In the genomic region with DNA sequence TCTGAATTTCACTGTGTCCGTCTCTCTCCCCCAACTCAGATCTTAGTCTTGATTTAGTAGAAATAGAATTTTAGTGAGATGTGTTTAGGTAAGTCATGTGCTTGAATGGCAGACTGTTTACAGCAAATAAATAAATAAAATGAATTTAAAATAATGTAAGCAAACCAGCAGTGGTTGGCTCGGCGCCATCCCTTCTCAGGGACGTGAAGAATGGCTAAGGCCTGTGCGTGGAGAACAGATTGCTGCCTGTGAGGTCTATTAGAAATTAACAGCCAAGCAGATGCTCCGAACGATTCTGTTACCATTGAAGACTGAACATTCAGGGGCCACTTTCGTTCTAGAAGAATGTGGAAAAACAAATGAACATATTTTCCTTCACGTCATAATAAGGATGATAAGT, we compare ENCODE assay signal across 18 mouse cellular contexts.
"Had no signal": no experiment of that assay in that cellular context is flagged by ENCODE, and none has a peak within 500 bp of the region (broad histone marks: within the 10 kb centered on the region; RNA-seq: fewer than 3 reads in every experiment).

No protein-coding gene starts in this region.

- ATAC-seq: inflammation-experienced regulatory T-cells, adult 6 months; intestine, embryonic 16.5 days; lung, postnatal 0 days; midbrain, embryonic 13.5 days had no signal

- H3K36me3 ChIP-seq: liver, embryonic 13.5 days; midbrain, embryonic 10.5 days; midbrain, embryonic 13.5 days; neural tube, embryonic 12.5 days; neural tube, embryonic 15.5 days; stomach, embryonic 15.5 days had no signal

- H3K9ac ChIP-seq: liver, embryonic 13.5 days; midbrain, embryonic 13.5 days; neural tube, embryonic 12.5 days; neural tube, embryonic 15.5 days; stomach, embryonic 15.5 days had no signal

- H3K27me3 ChIP-seq: liver, embryonic 13.5 days; midbrain, embryonic 13.5 days; neural tube, embryonic 12.5 days; neural tube, embryonic 15.5 days; stomach, embryonic 15.5 days had no signal

- H3K4me3 ChIP-seq: liver, embryonic 13.5 days; megakaryocyte, embryonic 14.5 days; midbrain, embryonic 10.5 days; midbrain, embryonic 13.5 days; neural tube, embryonic 12.5 days; neural tube, embryonic 15.5 days; stomach, embryonic 15.5 days had no signal

- H3K9me3 ChIP-seq: liver, embryonic 13.5 days; midbrain, embryonic 10.5 days; midbrain, embryonic 13.5 days; neural tube, embryonic 12.5 days; neural tube, embryonic 15.5 days; stomach, embryonic 15.5 days had no signal

- DNase-seq: kidney, adult 18-20 months; kidney, adult 9 months; kidney, postnatal 14 days; kidney, postnatal 4 days; liver, embryonic 13.5 days; lung, adult 2 months; lung, postnatal 36 days; spleen, adult 18-20 months; thymus, postnatal 25 days had no signal

- H3K4me1 ChIP-seq: liver, embryonic 13.5 days; neural tube, embryonic 12.5 days; stomach, embryonic 15.5 days had no signal

- H3K4me2 ChIP-seq: liver, embryonic 13.5 days; midbrain, embryonic 13.5 days; neural tube, embryonic 12.5 days; neural tube, embryonic 15.5 days; stomach, embryonic 15.5 days had no signal

- H3K27ac ChIP-seq: liver, embryonic 13.5 days; midbrain, embryonic 10.5 days; midbrain, embryonic 13.5 days; neural tube, embryonic 12.5 days; neural tube, embryonic 15.5 days; stomach, embryonic 15.5 days had no signal
